Mouse (Mus musculus): ENCODE measurements around the gene Mdh1.

DNA sequence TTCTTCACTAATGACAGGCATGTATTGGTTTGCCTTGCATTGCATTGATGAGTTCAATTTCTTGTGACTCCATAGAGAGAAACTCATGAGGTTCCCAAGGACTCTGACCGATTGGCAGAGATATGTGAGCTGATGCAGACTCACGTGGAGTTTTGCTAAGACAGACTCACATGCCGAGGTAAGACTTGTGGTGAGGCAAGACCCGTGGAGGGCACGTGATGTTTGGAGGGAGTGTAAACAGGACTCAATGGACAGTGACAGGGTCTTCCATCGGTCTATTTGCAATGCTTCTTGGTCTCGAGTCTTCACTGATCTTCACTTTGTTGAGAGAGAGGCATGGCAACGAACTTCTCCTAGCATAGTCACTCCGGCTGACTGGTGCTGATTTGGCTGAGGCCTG is 54.4 kb downstream of the Mdh1 start:
- TF ChIP-seq POLR2A (IDR thresholded peaks at IDR 0.05; ENCODE audit: borderline replicate concordance, extremely low read depth, low read depth, low read length) (no peak), CTCF (IDR thresholded peaks at IDR 0.05; ENCODE audit: insufficient read depth, low read length) (no peak)
